Mouse (Mus musculus) megakaryocyte-erythroid progenitor cell, adult 5-6 weeks (primary cell): ENCODE measurements around the gene Atp8a2. TPM values are rescaled to one million over a fixed set of nuclear protein-coding genes. Genes with fewer than 3 reads are reported as not detected.
"Not testable (repeated sequence)": the region's sequence is repeated elsewhere in the genome, so short reads cannot be mapped to it uniquely, and the experiment has no call there.

ENCODE experiments used
- ATAC-seq: replicated peaks from 2 replicates; pipeline ENCODE4 v1.8.0; 2016; ENCODE audit warnings: mild to moderate bottlenecking, inconsistent platforms; ENCODE audit not compliant: severe bottlenecking, poor library complexity, low FRiP score, low TSS enrichment
- total RNA-seq, 2 experiments: library from RNA; stranded (forward) in 1 of 2; stranded (reverse) in 1 of 2; fragments of 200-1000, 215-1000 nt in 1 of 2; fragments of >200 nt in 1 of 2; fragmentation: Nextera tagmentation in 1 of 2; gene quantifications; 2 replicates each; pipeline ENCODE4 v1.2.3; 2014 to 2017

Gene Atp8a2
- total RNA-seq, 2 experiments from 2014 or later: 3.3 TPM; not detected in 1

- ATAC-seq: no peak
These were observed 320.5 kb downstream of the Atp8a2 start for GRCm38 (mm10) chr14:59876525-59876924.

- no peak for ATAC-seq
These were observed 328.6 kb downstream of the Atp8a2 start for GRCm38 (mm10) chr14:59868369-59868768.

- ATAC-seq: no peak
These were observed 329.2 kb downstream of the Atp8a2 start for GRCm38 (mm10) chr14:59867749-59868148.

- ATAC-seq: no peak
These were observed 331.0 kb downstream of the Atp8a2 start for GRCm38 (mm10) chr14:59866001-59866400.

- no peak for ATAC-seq
These were observed 334.6 kb downstream of the Atp8a2 start for GRCm38 (mm10) chr14:59862351-59862750.

- no peak for ATAC-seq
These were observed 337.1 kb downstream of the Atp8a2 start for GRCm38 (mm10) chr14:59859830-59860229.

GRCm38 (mm10) chr14:59858501-59859225 is 338.3 kb downstream of the Atp8a2 start:
- no peak for ATAC-seq

- ATAC-seq: no peak
These were observed 343.8 kb downstream of the Atp8a2 start for GRCm38 (mm10) chr14:59853139-59853538.

GRCm38 (mm10) chr14:59846609-59847375 is 350.2 kb downstream of the Atp8a2 start:
- ATAC-seq: no peak

GRCm38 (mm10) chr14:59843264-59843942 is 353.6 kb downstream of the Atp8a2 start:
- ATAC-seq: no peak

- no peak for ATAC-seq
These were observed 356.8 kb downstream of the Atp8a2 start for GRCm38 (mm10) chr14:59839951-59840720.

GRCm38 (mm10) chr14:59838446-59839259 is 358.3 kb downstream of the Atp8a2 start:
- ATAC-seq: not testable (repeated sequence)

GRCm38 (mm10) chr14:59837691-59838241 is 359.2 kb downstream of the Atp8a2 start:
- ATAC-seq: not testable (repeated sequence)

GRCm38 (mm10) chr14:59836876-59837543 is 360.0 kb downstream of the Atp8a2 start:
- no peak for ATAC-seq

- ATAC-seq: no peak
These were observed 367.4 kb downstream of the Atp8a2 start for GRCm38 (mm10) chr14:59829580-59829979.

- ATAC-seq: no peak
These were observed 369.6 kb downstream of the Atp8a2 start for GRCm38 (mm10) chr14:59827409-59827808.

GRCm38 (mm10) chr14:59820115-59820419 is 376.9 kb downstream of the Atp8a2 start:
- ATAC-seq: no peak
